Mouse (Mus musculus) thymus, adult 2 months (tissue): ENCODE measurements around the gene Hsd17b3.

Experiments used
- CTCF ChIP-seq: fragments of 200-500 bp; IDR thresholded peaks from 2 replicates; pipeline ENCODE4 v1.5.1; 2012; ENCODE audit warnings: mild to moderate bottlenecking, control low read depth, low read length, moderate library complexity, borderline replicate concordance; ENCODE audit not compliant: control insufficient read depth, poor library complexity, insufficient read depth; ENCODE audit errors: extremely low read depth
- POLR2A ChIP-seq: fragments of 200-500 bp; IDR thresholded peaks from 2 replicates; pipeline ENCODE4 v1.6.1; 2012; ENCODE audit warnings: mild to moderate bottlenecking, low read length, control low read depth, moderate library complexity; ENCODE audit not compliant: control insufficient read depth, poor library complexity, insufficient read depth; ENCODE audit errors: extremely low read depth

- TF ChIP-seq CTCF = no peak
- TF ChIP-seq POLR2A = no peak
These were observed 3.0 kb downstream of the Hsd17b3 start for GRCm38 (mm10) chr13:64086036-64086435.
